Mouse (Mus musculus) intestine, embryonic 14.5 days (tissue): ENCODE measurements at regions not wholly inside any gene's neighbourhood (a gene's known extent, or its start where the extent isn't known, plus 50 kb on each side); places are given as distances from the start of the nearest gene placed in this dataset.

Experiments
- ATAC-seq: fragments of 200-750 bp; cut with Nextera tagmentation; replicated peaks from 2 replicates; pipeline ENCODE4 v1.8.0; 2017; ENCODE audit warnings: low read depth, moderate number of reproducible peaks, moderate TSS enrichment, moderate library complexity; ENCODE audit not compliant: low FRiP score, low TSS enrichment
- DNase-seq: peaks from one replicate; pipeline ENCODE4 v3.0.0-alpha.2; 2018; ENCODE audit warnings: low spot score
- H3K27ac ChIP-seq: fragments of 300-500 bp; sonication (generic); 2 replicates; pipeline ENCODE4 v1.5.1; 2014; ENCODE audit warnings: low read depth, mild to moderate bottlenecking, control low read depth
- H3K27me3 ChIP-seq: fragments of 300-500 bp; sonication (generic); replicated peaks from 2 replicates; pipeline ENCODE4 v1.6.1; 2014; ENCODE audit warnings: low read length, control low read depth; ENCODE audit not compliant: control insufficient read depth, insufficient read depth
- H3K36me3 ChIP-seq: fragments of 300-500 bp; sonication (generic); 2 replicates; pipeline ENCODE4 v1.6.1; 2014; ENCODE audit warnings: low read length, control low read depth; ENCODE audit not compliant: control insufficient read depth, insufficient read depth
- H3K4me1 ChIP-seq: fragments of 300-500 bp; sonication (generic); replicated peaks from 2 replicates; pipeline ENCODE4 v1.6.1; 2014; ENCODE audit warnings: low read length, control low read depth, mixed read lengths; ENCODE audit not compliant: control insufficient read depth, insufficient read depth
- H3K4me2 ChIP-seq: fragments of 300-500 bp; sonication (generic); 2 replicates; pipeline ENCODE4 v1.6.1; 2014; ENCODE audit warnings: low read length
- H3K4me3 ChIP-seq: fragments of 300-500 bp; sonication (generic); 2 replicates; pipeline ENCODE4 v1.5.1; 2014; ENCODE audit warnings: low read depth, low read length, control low read depth, mixed read lengths
- H3K9ac ChIP-seq: fragments of 300-500 bp; sonication (generic); 2 replicates; pipeline ENCODE4 v1.6.1; 2014; ENCODE audit warnings: mild to moderate bottlenecking, low read length
- H3K9me3 ChIP-seq: fragments of 300-500 bp; sonication (generic); 2 replicates; pipeline ENCODE4 v1.6.1; 2016; ENCODE audit warnings: low read length, control low read depth; ENCODE audit not compliant: control insufficient read depth
- WGBS: fragments of 180-500 bp; shearing (Covaris S2); extraction: QIAGEN DNeasy Blood & Tissue Kit; methylation state at CpG from one replicate; pipeline ENCODE4 v1.1.7; 2014; 5-methylcytosine and 5-hydroxymethylcytosine counted together

- no peaks in the 10 kb centered on the region for H3K36me3 ChIP-seq
- no peaks in the 10 kb centered on the region for H3K4me1 ChIP-seq
- H3K27ac ChIP-seq, result no peak overlapping the region
- H3K4me3 ChIP-seq, result no peak overlapping the region
- H3K4me2 ChIP-seq, result no peak overlapping the region
- no peak overlapping the region for H3K9ac ChIP-seq
- WGBS, result 90% methylated on average over 6 of the region's 6 CpGs
- no peaks in the 10 kb centered on the region for H3K9me3 ChIP-seq
- no peak for DNase-seq
- ATAC-seq, result no peak
- H3K27me3 ChIP-seq, result no peaks in the 10 kb centered on the region
Measured at GRCm38 (mm10) chr10:9312326-9312725, 362.7 kb downstream of the Samd5 start.

DNA sequence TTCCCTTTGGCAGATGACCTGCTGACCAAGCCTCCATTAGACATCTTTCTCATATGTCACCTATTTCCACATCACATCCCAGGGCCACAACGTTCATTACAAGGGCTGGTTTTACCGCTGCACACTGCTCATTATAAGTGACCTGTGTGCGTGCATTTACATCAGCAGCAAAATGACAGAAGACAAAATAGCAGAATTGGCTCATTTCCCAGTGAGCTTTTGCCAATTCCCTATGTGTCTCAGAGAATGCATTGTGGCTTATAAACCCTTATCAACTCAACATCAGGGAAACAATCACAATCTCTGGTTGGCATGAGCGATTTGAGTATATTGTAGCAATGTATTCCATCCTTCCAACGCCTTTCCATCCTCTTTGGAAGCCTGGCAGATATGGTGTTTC lies 364.7 kb downstream of the Samd5 start:
- ATAC-seq (no peak), DNase-seq (no peak)
- H3K9ac ChIP-seq, result no peak overlapping the region
- no peaks in the 10 kb centered on the region for H3K27me3 ChIP-seq
- no peaks in the 10 kb centered on the region for H3K4me1 ChIP-seq
- no peaks in the 10 kb centered on the region for H3K36me3 ChIP-seq
- WGBS, result 82% methylated on average over 5 of the region's 5 CpGs
- no peak overlapping the region for H3K4me3 ChIP-seq
- H3K27ac ChIP-seq, result no peak overlapping the region
- no peaks in the 10 kb centered on the region for H3K9me3 ChIP-seq
- no peak overlapping the region for H3K4me2 ChIP-seq

- H3K4me2 ChIP-seq, result no peak overlapping the region
- H3K27me3 ChIP-seq, result no peaks in the 10 kb centered on the region
- no peaks in the 10 kb centered on the region for H3K36me3 ChIP-seq
- ATAC-seq, result no peak
- no peak overlapping the region for H3K27ac ChIP-seq
- H3K9me3 ChIP-seq, result no peaks in the 10 kb centered on the region
- H3K9ac ChIP-seq, result no peak overlapping the region
- H3K4me3 ChIP-seq, result no peak overlapping the region
- WGBS, result 30% methylated on average over 1 of the region's 1 CpGs
- H3K4me1 ChIP-seq, result no peaks in the 10 kb centered on the region; the same call in 1 of the 2 replicates
- DNase-seq, result no peak
Measured at GRCm38 (mm10) chr10:9296055-9296454, 379.0 kb downstream of the Samd5 start.

DNA sequence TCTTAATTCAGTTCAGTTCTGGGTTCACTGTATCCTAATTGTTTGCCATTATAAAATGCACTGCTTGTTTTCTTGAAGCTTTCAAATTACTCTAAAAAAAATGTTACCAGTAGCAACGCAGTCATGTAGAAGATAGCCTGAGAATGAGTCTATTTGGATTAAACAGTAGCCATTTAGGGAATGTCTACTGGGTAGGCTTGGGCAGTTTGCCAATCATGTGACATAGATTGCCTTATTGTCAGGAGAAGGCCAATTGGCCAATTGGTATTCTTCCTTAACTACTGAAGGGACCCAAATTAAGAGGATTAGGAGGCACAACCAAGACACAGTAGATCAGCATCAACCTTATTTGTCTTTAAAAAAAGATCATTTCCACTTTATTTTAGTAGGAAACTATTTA lies 379.7 kb downstream of the Samd5 start:
- Histone ChIP-seq H3K4me1 (no peaks in the 10 kb centered on the region; the same call in 1 of the 2 replicates), H3K27me3 (no peaks in the 10 kb centered on the region), H3K27ac (no peak overlapping the region), H3K4me2 (no peak overlapping the region), H3K9ac (no peak overlapping the region), H3K4me3 (no peak overlapping the region), H3K36me3 (no peaks in the 10 kb centered on the region), H3K9me3 (no peaks in the 10 kb centered on the region)
- WGBS, result 65% methylated on average over 1 of the region's 1 CpGs
- no peak for DNase-seq
- ATAC-seq, result no peak

DNA sequence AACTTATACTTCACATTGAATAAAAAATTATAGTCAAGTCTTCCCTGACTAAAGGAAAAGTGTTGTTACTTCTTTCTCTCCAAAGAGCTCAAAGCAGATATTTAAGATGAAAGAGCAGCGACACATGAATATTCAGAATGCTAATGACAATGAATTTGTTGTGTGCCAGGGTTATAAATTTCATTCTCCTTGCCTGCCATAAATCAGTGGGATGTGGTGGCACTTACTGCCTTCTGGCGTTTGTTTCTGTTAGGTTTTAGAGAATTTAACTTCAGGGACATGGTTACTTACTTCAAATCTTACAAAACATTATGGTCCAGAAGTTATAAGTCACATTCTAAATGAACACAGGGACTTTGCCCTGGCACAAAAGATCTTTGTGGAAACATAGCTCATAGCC lies 380.4 kb downstream of the Samd5 start:
- Histone ChIP-seq H3K36me3 (no peaks in the 10 kb centered on the region), H3K4me3 (no peak overlapping the region), H3K9ac (no peak overlapping the region), H3K9me3 (no peaks in the 10 kb centered on the region), H3K4me1 (no peaks in the 10 kb centered on the region; the same call in 1 of the 2 replicates), H3K27ac (no peak overlapping the region), H3K4me2 (no peak overlapping the region), H3K27me3 (no peaks in the 10 kb centered on the region)
- ATAC-seq, result no peak
- no peak for DNase-seq
- WGBS, result 73% methylated on average over 2 of the region's 2 CpGs

- no peaks in the 10 kb centered on the region for H3K36me3 ChIP-seq
- ATAC-seq (no peak), DNase-seq (no peak)
- H3K4me1 ChIP-seq, result no peaks in the 10 kb centered on the region; the same call in 1 of the 2 replicates
- no peak overlapping the region for H3K9ac ChIP-seq
- H3K4me2 ChIP-seq, result no peak overlapping the region
- H3K4me3 ChIP-seq, result no peak overlapping the region
- no peak overlapping the region for H3K27ac ChIP-seq
- WGBS, result 49% methylated on average over 6 of the region's 6 CpGs
- H3K9me3 ChIP-seq, result no peaks in the 10 kb centered on the region
- no peaks in the 10 kb centered on the region for H3K27me3 ChIP-seq
Measured at GRCm38 (mm10) chr10:9291456-9292146, 383.4 kb downstream of the Samd5 start.

DNA sequence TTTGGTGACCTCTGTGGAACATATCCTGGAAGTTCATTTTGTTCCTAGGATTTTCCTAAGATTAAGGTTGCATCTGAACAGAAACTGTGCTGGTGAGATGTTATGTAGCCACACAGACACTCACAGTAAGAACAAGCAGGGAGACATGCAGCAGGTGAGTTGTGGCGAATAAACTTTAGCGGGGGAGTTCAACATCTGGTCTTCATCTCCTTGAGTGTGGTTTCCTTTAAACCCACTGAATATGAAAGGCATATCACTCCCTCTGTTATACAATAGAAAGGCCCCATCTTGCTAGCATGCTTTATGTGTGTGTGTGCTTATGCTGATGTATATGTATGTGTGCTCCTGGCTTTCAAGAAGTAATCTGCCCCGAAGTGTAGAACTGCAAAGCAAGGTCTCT lies 387.1 kb upstream of the Sash1 start:
- Histone ChIP-seq H3K4me1 (no peaks in the 10 kb centered on the region), H3K27me3 (no peaks in the 10 kb centered on the region), H3K36me3 (no peaks in the 10 kb centered on the region), H3K27ac (no peak overlapping the region), H3K9me3 (no peaks in the 10 kb centered on the region), H3K9ac (no peak overlapping the region), H3K4me2 (no peak overlapping the region), H3K4me3 (no peak overlapping the region)
- 48% methylated on average over 3 of the region's 3 CpGs for WGBS
- no peak for DNase-seq
- no peak for ATAC-seq

GRCm38 (mm10) chr10:9272243-9272642 lies 386.4 kb upstream of the Sash1 start:
- no peaks in the 10 kb centered on the region for H3K36me3 ChIP-seq
- no peak overlapping the region for H3K4me3 ChIP-seq
- H3K9ac ChIP-seq, result no peak overlapping the region
- DNase-seq (no peak), ATAC-seq (no peak)
- H3K4me2 ChIP-seq, result no peak overlapping the region
- H3K27me3 ChIP-seq, result no peaks in the 10 kb centered on the region
- no peaks in the 10 kb centered on the region for H3K4me1 ChIP-seq
- 26% methylated on average over 5 of the region's 5 CpGs for WGBS
- no peak overlapping the region for H3K27ac ChIP-seq
- H3K9me3 ChIP-seq, result no peaks in the 10 kb centered on the region

GRCm38 (mm10) chr10:9265528-9265927 lies 379.7 kb upstream of the Sash1 start:
- H3K36me3 ChIP-seq, result no peaks in the 10 kb centered on the region
- H3K27ac ChIP-seq, result no peak overlapping the region
- no peak overlapping the region for H3K4me2 ChIP-seq
- no peak overlapping the region for H3K9ac ChIP-seq
- ATAC-seq (no peak), DNase-seq (no peak)
- no peaks in the 10 kb centered on the region for H3K9me3 ChIP-seq
- H3K4me1 ChIP-seq, result no peaks in the 10 kb centered on the region
- 93% methylated on average over 2 of the region's 2 CpGs for WGBS
- no peak overlapping the region for H3K4me3 ChIP-seq
- H3K27me3 ChIP-seq, result no peaks in the 10 kb centered on the region
